Mouse (Mus musculus) heart, postnatal 0 days (tissue): ENCODE results near the gene Ubxn10. TPM values are rescaled to one million over a fixed set of nuclear protein-coding genes. Genes with fewer than 3 reads are reported as not detected.
A peak's percentile ranks its signal among the peaks of the same experiment; 100 is the strongest.

Source experiments
- ATAC-seq: fragments of 200-750 bp; cut with Nextera tagmentation; 2 replicates; pipeline ENCODE4 v1.8.0; 2017; ENCODE audit warnings: low read depth, moderate number of reproducible peaks, moderate library complexity; ENCODE audit not compliant: insufficient read depth
- DNase-seq: peaks from one replicate; pipeline ENCODE4 v3.0.0-alpha.2; 2016; ENCODE audit warnings: low spot score
- H3K27ac ChIP-seq: fragments of 300-500 bp; sonication (generic); 2 replicates; pipeline ENCODE4 v1.5.1; 2014; ENCODE audit warnings: low read depth, mild to moderate bottlenecking
- H3K27me3 ChIP-seq: fragments of 300-500 bp; sonication (generic); 2 replicates; pipeline ENCODE4 v1.6.1; 2014; ENCODE audit warnings: low read length, mixed read lengths; ENCODE audit not compliant: control insufficient read depth, insufficient read depth
- H3K36me3 ChIP-seq: fragments of 300-500 bp; sonication (generic); replicated peaks from 2 replicates; pipeline ENCODE4 v1.6.1; 2014; ENCODE audit warnings: low read length, mixed read lengths; ENCODE audit not compliant: control insufficient read depth, insufficient read depth
- H3K4me1 ChIP-seq: fragments of 300-500 bp; sonication (generic); 2 replicates; pipeline ENCODE4 v1.6.1; 2014; ENCODE audit warnings: antibody characterized with exemption; ENCODE audit not compliant: control insufficient read depth, insufficient read depth
- H3K4me2 ChIP-seq: fragments of 300-500 bp; sonication (generic); 2 replicates; pipeline ENCODE4 v1.6.1; 2014; ENCODE audit warnings: low read depth, mild to moderate bottlenecking, low read length, moderate library complexity
- H3K4me3 ChIP-seq: fragments of 300-500 bp; sonication (generic); 2 replicates; pipeline ENCODE4 v1.5.1; 2014; ENCODE audit warnings: low read depth, low read length
- H3K9ac ChIP-seq: fragments of 300-500 bp; sonication (generic); replicated peaks from 2 replicates; pipeline ENCODE4 v1.6.1; 2014; ENCODE audit warnings: low read depth, low read length, mixed read lengths
- H3K9me3 ChIP-seq: fragments of 300-500 bp; sonication (generic); replicated peaks from 2 replicates; pipeline ENCODE4 v1.6.1; 2016; ENCODE audit warnings: low read length; ENCODE audit not compliant: control insufficient read depth
- CTCF ChIP-seq: IDR thresholded peaks from 2 replicates; pipeline ENCODE4 v1.5.1; 2016; ENCODE audit warnings: antibody characterized with exemption, control low read depth, low read depth
- EP300 ChIP-seq: IDR thresholded peaks from 2 replicates; pipeline ENCODE4 v1.6.1; 2016; ENCODE audit warnings: antibody characterized with exemption, low read depth
- WGBS: fragments of 180-500 bp; shearing (Covaris S2); extraction: QIAGEN DNeasy Blood & Tissue Kit; methylation state at CpG from one replicate; pipeline ENCODE4 v1.1.7; 2014; 5-methylcytosine and 5-hydroxymethylcytosine counted together
- polyA plus RNA-seq: library from polyadenylated mRNA; unstranded; fragments of >200 nt; fragmentation: Nextera tagmentation; extraction: Ambion mirVana; gene quantifications from 2 replicates; pipeline ENCODE4 v1.2.1, GENCODE M21; 2015
- total RNA-seq: library from RNA; depleted of rRNA; stranded (reverse); fragments of >200 nt; gene quantifications from 2 replicates; pipeline ENCODE4 v1.2.3, GENCODE M21; 2014; ENCODE audit warnings: low replicate concordance

Gene Ubxn10
- total and polyA plus RNA-seq, 2 experiments from 2014 or later: 0.98 to 1.9 TPM

- TF ChIP-seq CTCF: no peak
- no peak for TF ChIP-seq EP300
- H3K27me3 ChIP-seq: peaks cover 13% of the 10 kb centered on the region; the same call in 1 of the 2 replicates
- H3K4me1 ChIP-seq: peaks cover 28% of the 10 kb centered on the region
- H3K36me3 ChIP-seq: no peaks in the 10 kb centered on the region
- no peak for DNase-seq
- H3K27ac ChIP-seq: peak within 1 kb of the TSS; percentile 57
- no peaks in the 10 kb centered on the region for H3K9me3 ChIP-seq
- H3K9ac ChIP-seq: no peak within 1 kb of the TSS
- H3K4me2 ChIP-seq: peak within 1 kb of the TSS; percentile 45
- ATAC-seq: no peak
- 36% methylated on average over 18 of the region's 18 CpGs for WGBS
- H3K4me3 ChIP-seq: peak within 1 kb of the TSS; percentile 5; the same call in 1 of the 2 replicates
Measured at GRCm38 (mm10) chr4:138724354-138725126, 12.4 kb downstream of the Ubxn10 start, which contains the start of gene Pla2g2c. TSS of gene Pla2g2c (plus strand) at chr4:138724792.

GRCm38 (mm10) chr4:138723493-138724281 is 13.3 kb downstream of the Ubxn10 start:
- peak overlapping the region; percentile 2; the same call in 1 of the 2 replicates for H3K4me2 ChIP-seq
- WGBS: 19% methylated on average over 15 of the region's 15 CpGs
- no peaks in the 10 kb centered on the region for H3K36me3 ChIP-seq
- no peak overlapping the region for H3K4me3 ChIP-seq
- 0 out of 2 replicates have a peak overlapping the region, but pooled peaks have one; percentile 57 for H3K27ac ChIP-seq
- no peaks in the 10 kb centered on the region for H3K9me3 ChIP-seq
- peaks cover 28% of the 10 kb centered on the region for H3K4me1 ChIP-seq
- H3K27me3 ChIP-seq: peaks cover 13% of the 10 kb centered on the region; the same call in 1 of the 2 replicates
- DNase-seq (peak; percentile 41), ATAC-seq (peak; percentile 56)
- H3K9ac ChIP-seq: no peak overlapping the region
- TF ChIP-seq EP300 (no peak), CTCF (no peak)

DNA sequence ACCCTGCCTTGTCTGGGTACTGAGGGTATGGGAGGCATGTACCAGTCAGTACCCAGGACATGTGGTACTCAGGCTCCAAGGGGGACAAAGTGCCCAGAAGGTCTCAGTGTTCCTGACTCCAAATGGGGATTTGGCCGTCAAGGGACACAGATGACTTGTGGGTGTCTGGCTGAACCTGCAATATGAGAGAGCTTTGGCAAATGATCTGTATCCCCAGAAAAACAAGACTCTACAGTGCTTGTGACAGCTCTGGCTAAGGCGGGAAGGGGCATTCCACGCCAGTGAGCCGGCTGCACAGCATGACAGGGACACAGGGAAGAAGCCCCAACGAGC is 17.7 kb downstream of the Ubxn10 start:
- ATAC-seq: no peak
- DNase-seq: no peak
- no peak overlapping the region for H3K4me3 ChIP-seq
- no peaks in the 10 kb centered on the region for H3K9me3 ChIP-seq
- no peak overlapping the region for H3K4me2 ChIP-seq
- WGBS: 69% methylated on average over 5 of the region's 5 CpGs
- no peaks in the 10 kb centered on the region for H3K36me3 ChIP-seq
- H3K4me1 ChIP-seq: peaks cover 14% of the 10 kb centered on the region
- no peak overlapping the region for H3K9ac ChIP-seq
- no peak for TF ChIP-seq CTCF
- TF ChIP-seq EP300: no peak
- H3K27ac ChIP-seq: no peak overlapping the region
- H3K27me3 ChIP-seq: peaks cover 13% of the 10 kb centered on the region; the same call in 1 of the 2 replicates

DNA sequence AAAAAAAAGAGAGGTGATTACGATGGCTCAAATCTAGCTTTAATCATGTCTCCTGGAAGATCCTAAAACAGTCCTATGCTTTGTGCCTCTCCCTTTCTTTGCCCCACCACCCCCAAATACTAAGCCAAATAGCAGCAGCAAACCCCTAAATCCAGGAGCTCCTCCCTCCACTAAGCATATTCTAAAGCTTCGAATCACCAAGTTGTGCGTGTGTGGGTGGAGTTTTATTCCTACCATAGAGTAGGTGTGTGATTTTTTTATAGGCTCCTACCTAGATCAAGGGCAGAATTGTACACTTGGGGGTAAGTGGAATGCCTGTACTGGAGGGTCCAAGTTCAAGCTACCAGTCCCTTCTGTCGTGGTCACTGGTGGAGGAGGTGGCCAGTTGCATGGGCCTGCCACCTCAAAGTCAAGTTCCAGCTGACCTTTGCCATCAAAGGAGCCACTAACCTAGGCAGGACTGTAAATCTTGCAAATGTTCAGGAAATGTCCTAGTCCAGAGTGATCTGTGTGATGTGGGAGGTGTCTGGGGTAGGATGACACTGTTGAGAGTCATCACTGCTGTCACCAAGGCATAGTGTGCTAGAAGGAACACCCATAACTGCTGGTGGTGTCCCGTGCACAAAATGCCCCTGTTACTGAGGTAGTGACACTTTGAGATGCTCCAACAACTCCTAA is 18.2 kb downstream of the Ubxn10 start:
- 76% methylated on average over 5 of the region's 5 CpGs for WGBS

DNA sequence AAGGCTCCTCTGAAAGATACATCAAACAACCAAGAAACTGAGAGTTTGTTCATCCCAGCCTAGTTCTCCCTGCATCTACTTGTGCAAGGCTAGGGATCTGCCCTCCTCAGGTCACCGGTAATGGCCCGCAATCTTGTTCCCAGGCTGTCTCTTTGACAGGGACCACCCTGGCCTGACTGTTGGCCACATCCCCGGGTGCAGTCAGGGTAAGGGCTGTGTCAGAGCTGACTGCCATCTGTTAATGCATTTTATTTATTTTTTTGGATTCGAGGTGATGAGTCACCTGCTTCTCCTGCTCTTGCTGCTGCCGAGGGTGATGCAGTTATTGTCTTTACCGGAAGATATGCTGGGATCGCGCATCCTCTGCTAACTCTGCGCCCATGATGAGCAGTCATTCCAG is 20.3 kb downstream of the Ubxn10 start:
- Histone ChIP-seq H3K4me1 (no peaks in the 10 kb centered on the region), H3K9me3 (no peaks in the 10 kb centered on the region), H3K27ac (no peak overlapping the region), H3K36me3 (no peaks in the 10 kb centered on the region), H3K27me3 (peaks cover 13% of the 10 kb centered on the region; the same call in 1 of the 2 replicates), H3K4me2 (no peak overlapping the region), H3K4me3 (no peak overlapping the region), H3K9ac (no peak overlapping the region)
- no peak for ATAC-seq
- no peak for DNase-seq
- no peak for TF ChIP-seq CTCF
- TF ChIP-seq EP300: no peak
- 62% methylated on average over 9 of the region's 9 CpGs for WGBS

More for the DNA sequence above, 18.2 kb downstream of the Ubxn10 start:
- Histone ChIP-seq H3K27me3 (peaks cover 13% of the 10 kb centered on the region; the same call in 1 of the 2 replicates), H3K36me3 (no peaks in the 10 kb centered on the region), H3K4me1 (peaks cover 9% of the 10 kb centered on the region), H3K4me3 (no peak overlapping the region), H3K9ac (no peak overlapping the region), H3K27ac (no peak overlapping the region), H3K9me3 (no peaks in the 10 kb centered on the region), H3K4me2 (no peak overlapping the region)
- no peak for DNase-seq
- TF ChIP-seq CTCF: no peak
- TF ChIP-seq EP300: no peak
- no peak for ATAC-seq
